Mouse (Mus musculus): ENCODE results near the gene Vipr1.

- peak; percentile 97 for TF ChIP-seq CTCF (conservative IDR thresholded peaks at IDR 0.05; ENCODE audit: low read length)
- TF ChIP-seq POU5F1 (IDR thresholded peaks at IDR 0.05; ENCODE audit: borderline replicate concordance, low read length), result no peak
- TF ChIP-seq NANOG (IDR thresholded peaks at IDR 0.05; ENCODE audit: borderline replicate concordance, low read length), result no peak
These were observed 54.9 kb downstream of the Vipr1 start for GRCm38 (mm10) chr9:121697150-121698049.
